Mouse (Mus musculus) 416B (cell line): ENCODE results near the gene Selenon.

Source experiments
- DNase-seq: peaks from one replicate; pipeline ENCODE4 v3.0.0; 2011; ENCODE audit warnings: low read depth

Selenon gene

DNA sequence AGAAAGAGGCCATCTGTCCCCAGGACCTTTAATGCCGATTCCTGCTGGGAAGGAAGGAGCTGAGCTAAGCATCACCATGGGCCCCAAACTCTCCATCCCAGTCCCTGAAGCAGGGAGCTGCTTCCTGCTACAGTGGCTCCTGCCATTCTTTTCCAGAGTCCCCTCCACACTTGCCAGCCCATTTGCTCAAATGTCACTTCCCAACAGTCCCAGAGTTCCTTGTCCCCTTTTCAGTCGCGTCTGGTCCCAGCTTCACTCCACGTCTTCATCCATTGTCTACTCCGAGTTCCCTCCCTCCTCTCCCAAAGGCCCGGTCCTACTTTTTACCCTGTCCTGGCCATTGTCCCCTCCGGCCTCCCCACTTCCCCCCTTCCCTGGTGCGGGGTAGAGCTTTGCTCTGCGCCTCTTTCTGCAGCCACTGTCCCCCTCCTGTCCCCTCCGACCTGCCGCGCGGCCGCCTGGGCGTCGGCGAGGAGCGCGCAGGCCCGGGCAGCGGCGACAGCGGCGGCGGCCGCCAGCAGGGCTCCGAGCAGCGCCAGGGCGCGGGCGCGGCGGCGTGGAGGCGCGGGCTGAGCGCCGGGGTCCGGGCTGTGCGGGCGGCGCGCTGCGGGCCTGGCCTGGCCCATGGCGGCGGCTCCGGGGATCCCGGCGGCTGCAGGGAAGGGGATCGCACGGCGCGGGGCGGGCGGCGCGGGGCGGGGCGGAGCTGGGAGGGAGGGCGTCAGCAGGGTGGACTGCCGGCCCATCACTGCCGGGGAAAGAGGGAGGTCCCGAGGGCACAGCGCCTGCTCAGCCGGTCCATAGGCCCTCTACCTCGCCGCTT is at the start of gene Selenon:
TSS of gene Selenon (minus strand) at position 673 of the 823 bp plus-strand sequence.
- DNase-seq: no peak

DNA sequence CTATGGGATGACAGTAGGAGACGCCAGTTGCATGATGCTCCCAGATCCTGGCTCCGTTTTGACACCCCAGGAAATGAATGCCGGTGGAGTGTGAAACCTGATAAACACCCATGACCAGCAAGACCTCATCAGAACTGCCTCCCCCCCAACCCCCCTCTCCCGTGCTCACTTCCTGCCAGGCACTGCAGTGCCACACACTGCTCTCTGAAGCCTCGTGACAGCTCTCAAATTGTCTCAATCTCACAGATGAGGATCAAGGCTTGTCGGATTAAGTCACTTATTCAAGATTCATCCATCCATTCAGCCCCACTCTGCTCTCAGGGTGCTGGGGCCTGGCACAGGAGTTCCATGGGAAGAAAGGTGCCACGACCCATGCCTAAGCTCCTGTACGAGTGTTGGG is 49.4 kb upstream of the Selenon start:
- DNase-seq: peak; percentile 86

DNA sequence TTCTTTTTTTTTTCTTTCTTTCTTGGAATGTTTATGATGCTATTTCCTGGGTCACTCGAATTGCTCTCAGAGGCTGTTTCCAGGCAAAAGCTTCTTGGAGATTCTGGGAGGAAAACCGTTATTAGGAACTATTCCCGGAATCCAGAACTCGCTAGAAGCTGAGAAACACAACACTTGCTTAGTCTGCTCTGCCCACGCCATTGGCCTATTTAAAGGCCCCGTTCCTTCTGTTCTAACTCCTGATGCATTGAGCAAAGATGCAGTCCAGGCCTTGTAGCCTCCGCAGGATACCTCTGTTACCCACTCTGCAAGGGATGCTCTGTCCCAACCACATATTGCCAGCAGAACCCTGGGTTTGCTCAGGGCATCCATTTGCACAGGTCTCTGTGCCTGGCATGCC is 48.8 kb upstream of the Selenon start:
- DNase-seq: no peak

DNA sequence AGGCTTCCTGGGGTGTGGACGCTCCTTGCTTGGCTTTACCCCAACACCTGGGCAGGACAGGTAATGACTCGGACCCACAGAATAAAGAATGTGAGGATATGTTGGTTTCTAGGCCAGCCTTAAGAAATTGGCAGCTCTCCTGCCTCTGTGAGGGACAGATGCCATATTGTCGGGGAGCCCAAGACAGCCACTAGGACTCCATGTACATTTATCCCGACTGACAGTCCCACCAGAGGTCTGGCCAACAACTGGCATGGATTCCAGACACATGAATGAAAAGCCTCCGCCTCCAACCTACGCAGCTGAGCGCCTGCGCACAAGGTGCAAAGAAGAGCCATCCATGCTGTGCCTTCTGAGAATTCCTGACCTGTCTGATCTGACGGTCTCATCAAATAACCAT is 48.1 kb upstream of the Selenon start:
- DNase-seq: no peak

DNA sequence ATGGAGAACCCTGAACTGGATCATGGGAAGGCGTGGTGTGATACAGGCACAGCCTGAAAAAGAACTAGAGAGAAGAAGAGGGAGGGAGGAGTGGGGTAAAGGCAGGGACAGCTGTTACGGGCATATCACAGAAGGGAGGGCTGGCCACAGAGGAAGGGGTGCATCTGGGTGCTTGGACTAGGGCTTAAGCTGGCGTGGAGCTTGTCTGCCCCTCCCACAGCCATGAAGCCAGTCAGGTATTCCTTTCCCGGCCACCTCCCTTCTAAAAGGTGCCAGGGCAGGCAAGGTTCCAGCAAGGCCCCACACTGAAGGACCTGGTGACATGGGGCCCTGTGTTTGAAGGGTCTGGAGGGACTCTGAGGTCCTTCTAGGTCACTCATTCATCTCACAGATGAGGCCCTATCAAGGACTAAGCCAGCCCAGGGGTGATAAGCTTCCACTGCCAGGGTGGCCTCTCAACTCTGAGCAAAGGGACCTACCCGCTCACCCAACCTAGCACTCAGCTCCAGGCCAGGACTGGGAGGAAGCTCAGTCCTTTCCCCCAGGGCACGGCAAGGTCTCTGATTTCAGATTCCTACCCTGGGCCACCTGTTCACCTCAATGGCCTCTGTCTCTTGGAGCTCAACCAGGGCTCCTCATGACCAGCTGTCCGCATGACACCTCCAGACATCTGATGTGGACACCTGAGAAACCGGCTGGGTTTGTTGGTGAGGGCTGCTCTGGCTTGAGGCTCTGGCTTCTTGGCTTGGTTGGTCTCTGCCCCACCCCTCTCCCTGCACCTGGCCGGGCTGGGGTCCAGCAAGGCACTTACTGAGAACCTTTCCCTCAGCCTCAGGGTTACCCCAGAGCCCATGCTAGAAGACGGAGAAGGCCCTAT is 45.1 kb upstream of the Selenon start:
- no peak for DNase-seq

DNA sequence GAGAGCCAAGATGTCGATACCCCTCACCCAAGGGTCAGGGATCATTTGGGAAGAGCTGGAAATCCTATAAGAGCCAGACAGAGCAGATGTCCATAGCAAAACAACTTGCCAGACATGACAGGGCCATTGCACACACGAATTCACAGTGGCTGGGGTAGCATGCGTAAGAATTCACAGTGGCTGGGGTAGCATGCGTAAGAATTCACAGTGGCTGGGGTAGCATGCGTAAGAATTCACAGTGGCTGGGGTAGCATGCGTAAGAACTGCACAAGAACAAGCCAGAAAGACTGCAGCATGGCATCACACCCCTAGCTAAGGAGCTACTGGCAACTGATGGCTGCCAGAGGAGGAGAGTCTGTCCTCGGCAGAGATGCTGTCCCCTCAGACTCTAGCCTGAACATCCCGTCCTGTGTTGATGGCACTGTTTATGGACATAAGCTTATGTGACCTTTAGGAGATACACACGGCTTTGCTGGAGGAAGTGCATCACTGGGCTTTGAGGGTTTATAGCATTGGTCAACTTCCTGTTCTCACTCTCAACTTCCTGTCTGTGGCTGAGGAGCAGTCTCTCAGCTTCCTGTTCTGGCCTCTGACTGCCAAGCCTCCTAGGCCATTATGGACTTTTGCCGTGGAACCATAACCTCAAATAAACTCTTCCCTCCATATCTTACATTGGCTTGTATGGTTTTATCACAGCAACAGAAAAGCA is 42.9 kb upstream of the Selenon start:
- DNase-seq: peak; percentile 84

DNA sequence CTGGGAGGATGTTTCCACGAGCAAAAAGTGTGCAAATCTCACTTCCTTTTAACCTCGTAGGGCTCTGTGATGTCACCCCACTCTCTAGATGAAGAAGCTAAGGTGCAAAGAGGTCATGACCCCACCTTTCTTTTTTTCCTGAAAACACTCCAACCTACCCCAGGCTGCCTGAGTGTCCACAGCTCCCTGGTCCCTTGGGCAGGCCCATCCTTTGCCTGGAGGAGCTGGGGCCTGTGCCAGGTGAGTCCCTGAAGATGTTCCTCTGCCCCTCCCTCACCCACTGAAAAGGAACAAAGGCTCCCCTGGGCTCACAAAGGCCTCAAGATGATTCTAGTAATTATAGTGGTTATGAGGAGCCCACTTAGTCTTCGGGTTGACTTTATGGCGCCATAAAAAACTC is 40.5 kb upstream of the Selenon start:
- DNase-seq: no peak

DNA sequence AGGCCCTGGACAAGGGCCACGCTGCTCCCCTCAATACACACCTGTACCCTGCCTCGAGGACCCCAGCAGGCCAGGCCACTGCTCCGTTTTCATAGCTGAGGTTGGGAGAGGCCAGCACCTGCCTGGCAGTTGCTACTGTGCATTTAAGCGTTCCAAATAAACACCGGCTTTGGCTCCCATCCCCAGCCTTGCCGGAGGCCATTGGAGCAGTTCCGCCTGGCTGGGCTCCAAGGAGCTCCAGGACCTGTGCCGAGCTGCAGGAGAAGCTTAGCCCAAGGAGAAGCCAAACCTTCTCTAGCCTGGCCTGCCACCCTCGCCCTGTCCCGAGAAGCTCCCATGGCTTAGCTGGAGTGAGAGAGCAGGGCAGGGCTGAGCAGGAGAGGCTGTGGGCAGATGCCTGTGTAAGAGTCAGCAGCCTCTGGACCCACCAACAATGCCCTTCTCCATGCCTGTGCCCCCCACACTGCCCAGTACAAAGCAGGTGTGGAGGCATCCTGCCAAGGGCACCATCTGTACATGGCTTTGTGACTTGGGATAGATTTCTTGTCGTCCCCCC is 39.6 kb upstream of the Selenon start:
- no peak for DNase-seq

DNA sequence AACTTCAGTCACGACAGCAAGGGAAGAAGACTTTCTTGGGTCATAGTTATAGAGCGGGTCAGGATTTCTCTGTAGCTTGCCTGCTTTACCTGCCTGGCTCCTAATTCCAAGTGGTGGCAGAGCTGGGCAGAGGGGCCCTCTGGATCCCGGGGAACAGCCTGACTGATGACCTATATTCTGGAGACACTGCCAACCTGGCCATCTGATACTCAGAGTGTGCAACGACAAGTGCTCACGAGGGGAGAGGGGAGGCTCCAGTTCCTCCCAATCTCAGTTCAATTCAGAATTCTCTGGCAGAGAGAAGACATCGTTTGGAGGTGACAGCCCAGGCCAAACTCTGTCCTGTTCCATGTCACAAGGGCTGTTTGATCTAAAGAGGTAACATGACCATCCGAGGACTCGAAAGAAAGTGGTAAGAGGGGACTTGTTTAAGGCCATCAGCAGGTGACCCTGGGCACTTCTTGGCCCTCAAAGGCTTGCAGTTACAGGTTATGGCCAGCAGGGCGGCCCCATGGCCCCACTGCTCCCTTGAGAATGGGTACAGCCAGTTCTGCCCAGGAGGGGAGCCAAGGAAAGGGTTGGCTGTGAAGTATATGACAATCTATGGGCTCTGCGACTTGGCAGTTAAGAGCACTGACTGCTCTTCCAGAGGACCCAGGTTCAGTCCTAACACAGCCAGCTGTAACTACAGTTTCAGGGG is 38.4 kb upstream of the Selenon start:
- DNase-seq: no peak

DNA sequence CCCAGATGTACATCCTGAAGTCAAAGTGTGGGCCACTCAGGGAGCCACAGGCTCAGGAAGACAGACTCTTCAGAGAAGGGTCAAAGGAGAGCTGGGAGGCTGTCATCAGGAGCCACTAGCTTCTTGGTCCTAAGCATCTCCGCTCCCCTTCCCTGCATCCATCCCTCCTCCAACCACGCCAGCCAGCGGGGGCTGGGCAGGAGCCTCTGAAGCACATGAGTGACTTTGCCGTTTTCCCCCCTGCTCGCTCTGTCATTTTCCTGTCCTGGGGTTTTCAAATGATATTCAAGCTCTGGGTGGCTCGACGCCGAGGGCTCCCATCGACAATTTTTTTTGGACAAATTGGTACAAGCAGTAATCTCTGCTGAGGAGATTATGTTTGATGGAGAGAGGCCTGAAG is 37.8 kb upstream of the Selenon start:
- DNase-seq: no peak

DNA sequence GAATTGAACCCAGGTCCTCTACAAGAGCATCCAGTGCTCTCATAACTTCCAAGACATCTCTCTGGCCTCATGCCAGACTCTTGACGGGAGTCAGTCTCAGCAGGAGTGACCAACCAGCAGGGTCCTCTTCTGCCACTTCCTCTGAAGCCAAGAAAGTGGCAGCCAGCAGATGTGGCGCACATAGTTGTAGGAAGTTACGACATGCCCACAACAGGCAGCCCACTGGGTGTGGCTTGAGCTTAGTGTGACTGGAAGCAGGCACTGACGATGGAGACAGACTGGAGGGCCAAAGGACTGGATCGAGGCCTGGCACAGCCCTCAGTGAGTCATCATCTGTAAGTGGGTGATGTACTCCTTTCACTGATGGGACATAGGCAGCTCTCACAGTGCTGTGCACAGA is 37.0 kb upstream of the Selenon start:
- DNase-seq: peak; percentile 97

DNA sequence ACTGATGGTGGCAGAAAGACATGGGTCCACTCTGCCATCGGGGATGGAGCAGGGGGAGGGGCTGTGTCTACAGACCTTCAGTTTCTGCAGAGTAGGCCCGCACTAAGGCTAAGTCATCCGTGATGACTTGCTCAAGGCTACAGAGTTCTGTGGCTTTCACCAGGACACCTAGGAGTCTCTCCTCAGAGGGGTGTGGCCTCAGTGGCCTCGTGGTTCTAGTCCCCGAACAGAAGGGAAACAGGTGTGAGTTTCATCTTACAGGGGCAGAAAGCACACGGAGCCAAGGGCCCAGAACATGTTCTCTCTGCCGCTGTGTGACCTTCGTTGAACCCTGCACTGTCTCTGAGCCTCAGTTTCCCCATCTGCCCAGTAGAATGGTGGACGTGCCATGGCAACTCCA is 36.3 kb upstream of the Selenon start:
- peak; percentile 28 for DNase-seq

DNA sequence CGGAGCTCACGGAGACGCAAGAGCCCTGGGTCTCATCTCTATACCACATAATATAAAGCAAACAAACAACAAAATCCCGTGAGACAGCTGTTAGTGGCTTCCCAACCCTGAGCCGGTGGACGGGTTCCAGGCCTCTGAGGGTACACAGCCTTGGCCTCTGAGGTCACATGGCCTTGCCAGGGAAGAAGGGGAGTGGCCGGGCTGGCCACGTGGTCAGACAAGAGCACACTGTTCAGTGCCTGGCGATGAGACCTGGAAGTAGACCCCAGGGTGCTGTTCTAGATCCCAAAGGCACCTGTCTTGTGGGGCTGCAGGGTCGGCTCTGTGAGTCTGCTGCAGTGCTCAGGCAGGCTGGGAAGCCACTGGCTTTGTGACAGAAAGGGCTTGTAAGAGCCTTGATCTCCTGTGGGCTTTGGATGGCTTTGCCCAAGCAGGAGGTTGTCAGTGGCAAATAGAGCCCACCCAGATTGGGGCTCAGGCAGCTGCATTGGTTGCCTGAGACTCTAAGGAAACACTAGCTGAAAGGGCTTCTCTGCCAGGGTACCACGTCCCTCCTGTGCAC is 35.8 kb upstream of the Selenon start:
- peak; percentile 65 for DNase-seq

DNA sequence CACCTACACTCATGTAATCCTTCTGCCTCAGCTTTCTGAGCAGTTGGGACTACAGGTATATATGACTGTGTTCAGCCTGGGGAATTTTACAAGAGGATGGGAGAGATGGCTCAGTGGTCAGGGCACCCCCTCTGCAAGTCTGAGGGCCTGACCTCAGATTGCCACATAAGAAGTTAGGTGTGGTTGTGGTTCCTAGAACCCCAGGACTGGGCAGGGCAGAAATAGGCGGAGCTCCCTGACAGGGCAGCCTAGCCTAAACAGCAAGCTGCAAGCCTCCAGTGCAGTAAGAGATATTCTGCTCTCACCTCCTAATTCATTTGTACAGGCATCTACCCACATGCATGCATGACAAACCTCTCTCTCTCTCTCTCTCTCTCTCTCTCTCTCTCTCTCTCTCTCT is 34.7 kb upstream of the Selenon start:
- DNase-seq: peak; percentile 86

DNA sequence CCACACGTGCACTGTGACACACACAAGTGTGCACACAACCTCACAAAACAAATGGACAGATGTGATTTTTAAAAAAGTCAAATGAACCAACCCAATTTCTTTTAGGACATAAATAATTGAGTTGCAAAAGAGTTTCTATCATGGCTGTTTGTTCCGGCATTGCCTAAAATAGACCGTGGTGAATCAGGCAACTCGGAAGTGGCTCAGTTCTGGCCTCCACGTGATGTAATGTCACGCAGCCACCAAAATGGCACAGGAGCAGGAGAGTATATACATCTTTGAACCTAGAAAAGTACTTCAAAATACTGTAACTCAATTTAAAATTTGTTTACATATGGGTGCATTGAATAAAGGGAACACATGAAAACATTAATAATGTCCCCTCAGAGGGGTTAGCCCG is 34.2 kb upstream of the Selenon start:
- DNase-seq: peak; percentile 80

DNA sequence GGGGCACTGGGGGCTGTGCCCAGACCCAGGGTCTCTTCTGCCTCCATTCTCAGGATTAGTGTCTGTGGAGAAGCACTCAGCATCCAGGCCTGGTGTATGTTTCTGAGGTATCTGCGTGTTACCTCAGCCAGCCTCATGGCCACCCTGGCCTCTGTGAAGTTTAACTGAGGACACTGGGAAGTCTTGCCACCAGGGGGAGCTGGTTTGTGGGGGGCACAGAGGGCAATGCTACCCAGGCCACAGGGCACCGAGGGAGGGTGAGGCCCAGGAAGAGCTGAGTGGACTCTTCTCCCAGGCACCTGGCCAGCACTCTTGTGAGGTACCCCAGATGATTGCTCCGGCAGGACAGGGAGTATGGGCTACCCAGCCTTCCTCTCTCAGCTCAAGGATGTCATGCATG is 31.5 kb upstream of the Selenon start:
- peak; percentile 45 for DNase-seq

DNA sequence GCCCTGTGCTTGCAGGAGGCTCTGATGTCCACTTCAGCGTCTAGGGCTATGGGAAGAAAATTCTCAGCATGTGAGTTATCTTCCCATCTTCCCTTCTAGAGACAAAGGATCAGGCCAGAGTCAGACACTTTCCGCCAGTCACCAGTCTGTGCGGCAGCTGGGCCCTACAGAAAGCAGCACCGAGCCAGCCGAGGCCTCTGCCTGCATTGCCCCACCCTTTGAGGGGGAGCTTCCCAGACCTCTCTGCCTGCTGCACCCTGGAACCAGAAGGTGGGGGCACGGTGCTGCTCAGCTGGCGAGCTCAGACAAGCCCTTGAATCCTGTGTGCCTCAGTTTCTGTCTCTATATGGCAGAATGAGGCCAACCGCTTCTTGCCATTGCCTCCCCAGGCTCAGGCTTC is 29.4 kb upstream of the Selenon start:
- DNase-seq: no peak

DNA sequence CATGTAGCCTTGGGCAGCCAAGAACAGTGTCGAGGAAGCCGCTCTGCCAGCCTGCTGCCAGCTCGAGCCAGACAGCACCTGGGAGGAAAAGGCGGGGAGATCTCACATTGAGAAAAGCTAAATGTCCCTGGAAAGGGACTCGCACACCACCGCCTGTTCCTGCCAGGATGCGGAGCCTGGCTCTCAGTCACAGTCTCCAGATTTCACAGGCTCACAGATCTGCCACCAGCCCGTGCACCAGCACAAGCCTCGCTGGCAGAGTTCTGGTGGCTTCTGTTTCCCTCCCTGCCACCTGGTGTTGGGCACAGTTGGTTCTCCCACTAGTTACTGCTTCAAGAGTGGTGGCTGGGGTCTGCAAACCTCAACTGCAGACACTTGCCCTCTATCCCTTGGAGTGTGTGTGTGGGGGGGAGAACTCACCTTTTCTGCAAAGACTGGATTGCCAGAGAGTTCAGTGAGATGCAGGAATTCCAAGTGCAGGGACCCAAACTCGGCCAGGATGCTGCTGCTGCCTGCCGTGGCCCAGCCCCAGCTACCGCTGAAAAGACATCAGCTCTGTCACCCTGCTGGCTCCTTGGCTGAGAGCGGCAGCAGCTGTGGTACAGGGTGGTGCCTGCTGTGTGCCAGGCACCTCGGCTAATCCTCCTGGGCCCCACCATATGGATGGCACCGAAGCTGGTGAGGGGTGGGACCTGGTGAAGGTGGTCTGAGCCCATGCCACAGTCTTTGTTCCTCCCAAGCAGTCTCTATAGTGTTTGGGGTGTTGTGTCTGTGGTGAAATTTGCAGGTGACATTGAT is 28.6 kb upstream of the Selenon start:
- DNase-seq: no peak

DNA sequence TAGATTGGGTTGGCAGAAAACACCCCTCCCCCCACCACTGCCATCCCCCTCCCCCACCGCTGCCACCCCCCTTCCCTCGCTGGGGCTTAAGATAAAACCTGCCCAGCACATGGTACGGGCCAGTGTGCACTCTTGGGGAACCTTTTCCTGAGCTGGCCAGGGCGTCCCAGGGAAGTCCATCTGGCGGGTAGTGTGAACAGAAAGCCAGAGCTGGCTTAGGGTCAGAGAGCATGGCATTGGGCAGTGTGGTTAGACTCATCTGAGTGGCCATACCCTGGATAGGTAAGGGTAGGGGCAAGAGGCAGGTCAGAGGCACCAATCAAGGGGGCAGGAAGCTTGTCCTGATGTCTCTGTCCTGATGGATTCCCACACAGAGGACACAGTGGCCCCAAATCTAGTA is 27.7 kb upstream of the Selenon start:
- no peak for DNase-seq

DNA sequence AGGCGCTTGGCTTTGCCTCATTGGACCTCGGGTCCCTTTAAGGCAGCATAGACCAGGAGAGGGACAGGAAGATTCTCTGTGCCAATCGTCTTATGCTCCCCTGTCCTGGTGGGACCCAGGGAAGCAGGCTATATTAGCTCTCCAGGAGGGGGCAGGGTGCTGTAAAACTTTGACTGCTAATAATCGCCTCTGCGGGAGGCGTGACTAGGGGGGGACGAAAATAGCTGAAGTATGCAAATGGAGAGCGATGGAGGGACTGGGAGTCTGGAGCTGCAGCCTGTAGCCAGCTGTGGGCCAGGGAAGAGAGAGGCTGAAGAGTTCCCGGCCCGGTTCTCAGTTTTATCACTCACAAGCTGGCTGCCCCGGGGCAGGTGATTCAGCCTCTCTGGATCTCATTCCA is 27.2 kb upstream of the Selenon start:
- no peak for DNase-seq

DNA sequence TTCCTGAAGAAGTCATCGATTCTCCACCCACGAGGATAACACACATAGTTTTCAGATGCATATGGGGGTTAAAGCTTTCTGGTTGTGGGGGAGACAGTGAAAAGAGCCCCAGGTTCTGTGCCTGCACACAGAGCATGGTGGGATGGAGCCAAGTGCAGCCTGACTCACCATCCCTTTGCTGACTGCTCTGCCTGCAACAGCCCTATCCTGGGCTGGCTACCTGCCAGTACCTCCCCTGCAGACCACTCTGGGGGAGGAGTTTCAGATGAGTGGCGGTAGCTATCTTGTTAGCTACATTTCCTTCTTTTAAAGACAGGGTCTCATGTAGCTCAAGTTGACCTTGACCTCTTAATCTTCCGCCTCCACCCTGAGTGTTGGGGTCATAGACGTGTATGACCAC is 26.4 kb upstream of the Selenon start:
- DNase-seq: peak; percentile 77
